Mouse (Mus musculus) ES-Bruce4 (cell line): ENCODE data around the gene Rabl2.

Experiments
- CTCF ChIP-seq: IDR thresholded peaks from one replicate; pipeline ENCODE4 v1.8.1; 2011; ENCODE audit warnings: low read depth, low read length
- EP300 ChIP-seq: IDR thresholded peaks from 2 replicates; pipeline ENCODE4 v1.6.1; 2011; ENCODE audit warnings: low read depth, low read length; ENCODE audit not compliant: insufficient read depth
- POLR2A ChIP-seq: IDR thresholded peaks from one replicate; pipeline ENCODE4 v1.8.1; 2011; ENCODE audit warnings: low read length; ENCODE audit not compliant: insufficient read depth

DNA sequence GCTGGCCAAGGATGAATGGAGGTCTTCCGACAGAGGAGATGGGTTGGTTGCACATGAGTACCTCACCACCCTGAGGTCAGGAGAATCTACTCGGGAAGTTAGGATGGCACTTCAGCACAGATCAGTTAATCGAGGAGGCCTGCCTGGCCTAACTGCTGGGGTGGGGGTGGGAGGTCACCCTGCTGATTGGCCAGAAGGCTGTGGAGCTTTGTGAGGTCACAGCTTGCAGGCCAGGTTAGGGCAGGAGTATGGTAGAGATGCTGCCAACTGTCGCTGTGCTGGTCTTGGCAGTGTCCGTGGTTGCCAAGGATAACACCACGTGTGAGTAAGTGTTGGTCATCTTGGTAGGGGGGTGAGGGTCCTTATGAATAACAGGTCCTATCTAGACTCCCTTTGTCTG lies 23.6 kb downstream of the Rabl2 start, which contains the start of gene Acr:
- TF ChIP-seq POLR2A = no peak
- TF ChIP-seq CTCF = no peak
- TF ChIP-seq EP300 = no peak
